In the genomic region with DNA sequence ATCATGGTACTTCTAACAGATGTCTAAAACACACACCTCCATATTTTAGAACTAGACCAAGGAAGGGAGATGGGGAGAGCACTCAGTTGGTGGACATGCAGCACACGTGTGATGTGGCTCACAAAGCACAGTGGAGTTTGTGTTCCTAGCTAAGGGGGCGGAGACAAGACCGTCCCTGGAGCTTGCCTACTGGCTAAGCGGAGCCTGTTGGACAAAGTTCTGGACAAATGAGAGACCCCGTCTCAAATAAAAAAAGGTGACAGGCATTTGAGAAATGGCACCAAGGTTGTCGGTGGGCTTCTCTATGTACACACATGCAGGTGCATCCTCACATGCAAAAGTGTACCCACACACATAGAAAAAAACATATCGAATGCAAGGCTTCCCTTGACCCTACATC, we compare ENCODE assay signal across 23 mouse cellular contexts.
"Had no signal": no experiment of that assay in that cellular context is flagged by ENCODE, and none has a peak within 500 bp of the region (broad histone marks: within the 10 kb centered on the region; RNA-seq: fewer than 3 reads in every experiment).

No protein-coding gene starts in this region.

- H3K27ac ChIP-seq: heart, embryonic 13.5 days; heart, embryonic 15.5 days; hindbrain, embryonic 13.5 days; hindbrain, embryonic 15.5 days; hindbrain, postnatal 0 days; liver, embryonic 13.5 days; liver, embryonic 15.5 days had no signal

- DNase-seq: gastrocnemius, postnatal 14 days; gastrocnemius, postnatal 36 days; heart, adult 18-20 months; heart, postnatal 14 days; heart, postnatal 36 days; kidney, adult 18-20 months; kidney, adult 8-10 months; kidney, postnatal 10 days; kidney, postnatal 25 days; kidney, postnatal 4 days; layer of hippocampus, adult 9-11 months; liver; liver, embryonic 13.5 days had no signal

- H3K4me1 ChIP-seq: hindbrain, embryonic 15.5 days had no signal

- H3K4me2 ChIP-seq: heart, embryonic 11.5 days; heart, embryonic 13.5 days; heart, embryonic 15.5 days; hindbrain, embryonic 13.5 days; hindbrain, embryonic 15.5 days; liver, embryonic 11.5 days; liver, embryonic 13.5 days; liver, embryonic 15.5 days had no signal

- ATAC-seq: hindbrain, postnatal 0 days; intestine, embryonic 16.5 days had no signal

- H3K9me3 ChIP-seq: heart, embryonic 13.5 days; heart, embryonic 15.5 days; hindbrain, embryonic 13.5 days; hindbrain, embryonic 15.5 days; liver, embryonic 13.5 days; liver, embryonic 15.5 days had no signal

- H3K4me3 ChIP-seq: heart, embryonic 13.5 days; heart, embryonic 15.5 days; hindbrain, embryonic 13.5 days; hindbrain, embryonic 15.5 days; left cerebral cortex, adult 2 months; liver, embryonic 13.5 days; liver, embryonic 15.5 days had no signal

- H3K9ac ChIP-seq: heart, embryonic 13.5 days; heart, embryonic 15.5 days; hindbrain, embryonic 13.5 days; hindbrain, embryonic 15.5 days; liver, embryonic 13.5 days; liver, embryonic 15.5 days had no signal

- H3K27me3 ChIP-seq: heart, embryonic 13.5 days; heart, embryonic 15.5 days; hindbrain, embryonic 13.5 days; hindbrain, embryonic 15.5 days; liver, embryonic 13.5 days; liver, embryonic 15.5 days had no signal
